Mouse (Mus musculus) gastrocnemius, adult 2 months (tissue): ENCODE data around the gene Vmn2r86. TPM values are rescaled to one million over a fixed set of nuclear protein-coding genes. Genes with fewer than 3 reads are reported as not detected.
"Not testable (repeated sequence)": the region's sequence is repeated elsewhere in the genome, so short reads cannot be mapped to it uniquely, and the experiment has no call there.

Experiments
- DNase-seq: peaks from one replicate; pipeline ENCODE4 v3.0.0; 2022
- H3K27ac ChIP-seq: fragments of 200-600 bp; 2 replicates; pipeline ENCODE4 v1.8.1; 2022; ENCODE audit warnings: mild to moderate bottlenecking
- H3K4me3 ChIP-seq: fragments of 200-600 bp; 2 replicates; pipeline ENCODE4 v1.8.1; 2022; ENCODE audit warnings: mild to moderate bottlenecking, moderate library complexity
- CTCF ChIP-seq: fragments of 200-600 bp; IDR thresholded peaks from 2 replicates; pipeline ENCODE4 v1.8.1; 2022; ENCODE audit warnings: antibody characterized with exemption, mild to moderate bottlenecking, moderate library complexity
- intact Hi-C: fragments of 180-260 bp; cut with DNase I; formaldehyde crosslinking; loops from one replicate; pipeline ENCODE4 v1.15.1; 2025
- long read RNA-seq, 2 experiments: library from polyadenylated mRNA; stranded (forward); transcript quantifications; one replicate each; pipeline ENCODE4 v2.0.0; 2021
- total RNA-seq, 2 experiments: library from RNA; stranded (reverse); gene quantifications; 2 replicates each; pipeline ENCODE4 v1.2.3; 2021

Vmn2r86 gene
- total RNA-seq = not detected
- long read RNA-seq, experiment 1 = 0 reads
- long read RNA-seq, experiment 2 = 0 reads

DNA sequence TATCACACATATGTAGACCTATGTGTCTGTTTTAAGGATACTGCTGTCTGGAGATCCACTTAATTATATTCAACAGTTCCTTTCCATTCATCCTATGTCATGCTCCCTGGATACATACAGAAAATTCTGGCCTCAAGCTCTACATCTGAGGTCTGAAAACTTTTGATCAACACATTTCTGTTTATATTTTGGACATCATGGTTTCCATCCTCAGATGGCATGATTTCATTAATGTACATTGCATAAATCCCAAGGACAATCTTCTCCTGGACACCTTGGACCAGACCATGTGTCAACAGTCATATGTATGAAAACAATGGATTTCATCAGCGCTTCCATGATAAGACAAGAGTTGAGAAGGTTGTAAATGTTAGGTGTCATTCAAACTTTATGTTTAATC is at the start of gene Vmn2r86:
Gene Vmn2r86 (minus strand): TSS at position 101 of the 400 bp plus-strand sequence.
- DNase-seq, intact Hi-C loops, H3K27ac ChIP-seq, H3K4me3 ChIP-seq: not testable (repeated sequence)

DNA sequence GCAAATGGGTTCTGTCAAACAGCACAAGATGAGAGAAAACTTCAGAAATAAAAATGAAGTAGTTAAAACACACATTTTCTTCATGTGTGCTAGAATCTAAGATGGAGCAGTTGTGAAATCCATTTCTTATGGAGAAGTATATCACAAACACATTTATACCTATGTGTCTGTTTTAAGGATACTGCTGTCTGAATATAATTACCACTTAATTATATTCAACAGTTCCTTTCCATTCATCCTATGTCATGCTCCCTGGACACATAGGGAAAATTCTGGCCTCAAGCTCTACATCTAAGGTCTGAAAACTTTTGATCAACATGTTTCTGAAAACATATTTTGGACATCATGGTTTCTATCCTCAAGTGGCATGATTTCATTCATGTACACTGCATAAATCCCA is 41.4 kb upstream of the Vmn2r86 start, which contains the start of gene Vmn2r87:
Gene Vmn2r87 (minus strand): TSS at position 101 of the 400 bp plus-strand sequence.
- no peak for TF ChIP-seq CTCF
- intact Hi-C loops = no loop called here
- Histone ChIP-seq H3K27ac (no peak within 1 kb of the TSS), H3K4me3 (no peak within 1 kb of the TSS)
- no peak for DNase-seq

DNA sequence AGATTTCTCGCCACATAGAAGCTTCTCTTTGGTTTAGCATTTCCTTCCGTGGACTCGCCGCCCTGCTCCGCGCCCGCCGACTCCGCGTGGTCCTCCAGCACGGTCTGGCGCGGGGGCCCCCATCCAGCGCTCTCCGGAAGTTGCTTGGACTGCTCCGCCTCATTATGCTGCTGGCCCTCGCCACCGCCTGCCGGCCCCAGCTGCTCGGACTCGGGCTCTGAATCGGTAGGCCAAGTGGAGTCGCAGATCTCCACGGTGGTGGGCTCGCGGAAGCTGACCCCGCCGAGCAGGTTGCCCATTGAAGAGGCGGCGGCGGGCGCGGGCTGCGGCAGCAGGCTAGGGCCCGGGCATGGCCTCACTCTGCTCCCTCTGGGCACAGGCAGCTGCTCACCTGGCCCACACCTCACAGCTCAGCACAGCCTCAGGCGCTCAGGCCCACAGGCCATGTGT is 14.5 kb upstream of the Vmn2r86 start:
- peak overlapping the region; percentile 62 for H3K4me3 ChIP-seq
- TF ChIP-seq CTCF = no peak
- H3K27ac ChIP-seq = no peak overlapping the region
- peak; percentile 25 for DNase-seq
- intact Hi-C loops = no loop called here

DNA sequence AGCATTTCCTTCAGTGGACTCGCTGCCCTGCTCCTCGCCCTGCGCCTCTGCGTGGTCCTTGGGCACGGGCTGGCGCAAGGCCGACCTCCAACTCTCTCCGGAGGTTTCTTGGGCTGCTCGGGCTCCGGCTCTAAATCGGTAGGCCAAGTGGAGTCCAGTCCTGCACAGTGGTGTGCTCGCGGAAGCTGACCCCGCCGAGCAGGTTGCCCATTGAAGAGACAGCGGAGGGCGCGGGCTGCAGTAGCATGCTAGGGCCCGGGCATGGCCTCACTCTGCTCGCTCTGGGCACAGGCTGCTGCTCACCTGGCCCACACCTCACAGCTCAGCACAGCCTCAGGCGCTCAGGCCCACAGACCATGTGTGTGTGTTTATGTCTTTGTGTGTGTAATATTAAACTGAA is 11.1 kb downstream of the Vmn2r86 start:
- intact Hi-C loops = no loop called here
- no peak for DNase-seq
- H3K27ac ChIP-seq = no peak overlapping the region
- TF ChIP-seq CTCF = no peak
- no peak overlapping the region for H3K4me3 ChIP-seq

DNA sequence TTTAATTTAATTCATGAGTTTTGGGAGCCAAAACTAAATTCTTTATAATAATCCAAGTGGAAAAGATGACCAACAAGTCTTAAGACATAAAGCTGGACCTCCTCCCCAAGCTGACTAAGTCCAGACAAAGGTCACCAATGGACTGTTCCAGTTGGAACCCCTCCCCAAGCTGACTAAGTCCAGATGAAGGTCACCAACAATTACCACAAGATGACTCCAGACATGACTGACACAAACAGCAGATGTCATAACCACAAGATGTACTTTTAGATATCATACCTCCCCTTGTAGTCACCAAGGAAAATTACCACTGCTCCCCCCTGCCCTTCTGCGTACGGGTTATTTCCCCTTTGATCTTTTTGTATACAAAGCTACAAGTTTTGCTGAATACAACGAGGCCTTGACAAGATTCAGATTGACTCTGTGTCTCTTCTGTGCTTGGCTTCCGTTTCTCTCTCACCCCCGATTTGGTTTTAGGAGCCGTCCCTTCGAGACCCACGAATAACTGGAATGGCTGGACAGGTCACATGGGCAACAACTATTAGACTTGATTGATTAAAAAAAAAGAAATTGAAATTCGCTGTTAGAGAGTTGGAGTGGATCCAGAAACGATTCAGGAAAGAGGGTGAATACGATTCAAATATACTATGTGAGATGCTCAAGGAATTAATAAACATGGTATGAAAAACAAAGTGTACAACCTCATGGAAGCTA is 21.5 kb downstream of the Vmn2r86 start:
- H3K27ac ChIP-seq, DNase-seq, H3K4me3 ChIP-seq, intact Hi-C loops: not testable (repeated sequence)

DNA sequence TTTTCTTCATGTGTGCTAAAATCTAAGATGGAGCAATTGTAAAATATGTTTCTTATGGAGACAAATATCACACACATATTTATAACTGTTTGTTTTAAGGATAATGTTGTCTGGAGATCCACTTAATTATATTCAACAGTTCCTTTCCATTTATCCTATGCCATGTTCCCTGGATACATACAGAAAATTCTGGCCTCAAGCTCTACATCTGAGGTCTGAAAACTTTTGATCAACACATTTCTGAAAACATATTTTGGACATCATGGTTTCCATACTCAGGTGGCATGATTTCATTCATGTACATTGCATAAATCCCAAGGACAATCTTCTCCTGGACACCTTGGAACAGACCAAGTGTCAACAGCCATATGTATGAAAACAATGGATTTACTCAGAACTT is 26.2 kb downstream of the Vmn2r86 start, which contains the start of gene Vmn2r85:
Gene Vmn2r85 (minus strand): TSS at position 101 of the 400 bp plus-strand sequence.
- H3K4me3 ChIP-seq, DNase-seq, intact Hi-C loops, H3K27ac ChIP-seq: not testable (repeated sequence)

DNA sequence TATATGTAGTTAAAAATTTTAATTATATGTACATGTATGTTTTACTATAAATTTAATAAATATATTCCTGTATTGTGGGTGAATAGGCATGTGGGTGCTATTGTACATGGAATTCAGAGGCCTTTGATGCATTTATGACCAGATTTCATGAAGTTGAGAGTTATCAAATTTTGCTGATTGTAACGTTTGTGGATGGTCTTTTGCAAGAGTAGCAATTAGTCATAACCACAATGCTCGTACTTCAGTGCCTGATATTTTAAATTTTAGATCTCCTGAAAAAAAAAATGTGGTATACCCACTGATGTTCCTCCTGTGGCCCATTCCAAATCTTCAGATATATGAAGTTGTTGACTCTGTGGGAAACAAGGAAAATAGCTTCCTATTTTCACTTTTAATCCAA is 33.5 kb downstream of the Vmn2r86 start:
- intact Hi-C loops, H3K27ac ChIP-seq, H3K4me3 ChIP-seq, DNase-seq: not testable (repeated sequence)

DNA sequence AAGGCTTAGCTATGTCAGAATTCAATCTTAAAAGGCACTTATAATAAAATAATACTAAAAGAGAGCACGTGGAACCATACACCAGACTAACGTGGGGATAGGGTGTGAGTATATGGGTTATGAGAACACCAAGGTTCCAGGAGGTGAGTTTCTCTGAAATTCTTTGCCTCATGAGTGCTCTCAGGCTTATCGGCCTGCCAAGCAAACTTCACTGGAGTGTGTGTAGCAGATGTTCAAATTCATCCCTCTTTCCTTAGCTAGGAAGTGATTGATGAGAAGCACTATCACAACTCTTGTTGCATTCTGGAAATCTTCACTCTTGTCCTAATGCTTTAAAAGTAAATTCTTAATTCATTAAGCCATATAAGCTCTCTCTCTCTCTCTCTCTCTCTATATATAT is 35.4 kb downstream of the Vmn2r86 start:
- DNase-seq = no peak
- intact Hi-C loops = no loop called here
- Histone ChIP-seq H3K4me3 (no peak overlapping the region), H3K27ac (no peak overlapping the region)
- TF ChIP-seq CTCF = no peak

DNA sequence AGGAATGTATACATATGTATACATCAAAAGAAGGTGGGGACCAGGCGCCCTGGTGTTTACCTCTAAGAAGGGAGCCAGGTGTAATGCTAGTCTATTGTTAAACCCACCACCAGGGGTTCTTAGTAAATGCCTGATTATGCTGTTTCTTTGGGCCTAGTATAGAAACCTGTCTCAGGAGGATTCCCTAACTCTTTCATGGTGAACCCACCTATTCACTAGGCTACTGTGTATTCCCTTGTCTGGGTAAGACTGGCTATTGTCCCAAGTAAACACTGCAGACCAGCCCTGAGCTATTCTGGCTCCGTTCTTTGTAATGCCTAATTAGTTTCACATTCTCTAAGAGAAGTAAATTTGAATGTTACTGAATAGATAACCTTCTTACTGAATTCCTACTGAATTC is 35.9 kb downstream of the Vmn2r86 start:
- DNase-seq, H3K27ac ChIP-seq, H3K4me3 ChIP-seq, intact Hi-C loops: not testable (repeated sequence)

DNA sequence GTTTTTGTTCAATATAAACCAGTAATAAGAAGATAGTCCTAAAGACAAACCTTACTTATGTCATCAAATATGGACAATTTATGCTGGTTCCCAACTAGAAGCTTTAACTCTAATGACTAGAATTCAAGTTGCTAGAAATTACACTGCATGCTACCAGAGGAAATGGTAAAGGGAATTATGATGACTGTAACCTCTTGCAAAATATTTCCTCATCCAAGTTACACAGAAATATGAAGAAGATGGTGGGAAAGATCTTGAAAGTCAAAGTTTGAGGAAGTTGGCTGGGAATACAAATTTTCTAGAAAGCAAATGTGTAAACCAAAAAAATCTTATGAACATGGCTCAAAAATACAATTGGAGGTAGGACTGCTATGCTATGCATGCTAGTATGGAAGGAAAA is 39.5 kb downstream of the Vmn2r86 start:
- intact Hi-C loops, H3K4me3 ChIP-seq, DNase-seq, H3K27ac ChIP-seq: not testable (repeated sequence)

DNA sequence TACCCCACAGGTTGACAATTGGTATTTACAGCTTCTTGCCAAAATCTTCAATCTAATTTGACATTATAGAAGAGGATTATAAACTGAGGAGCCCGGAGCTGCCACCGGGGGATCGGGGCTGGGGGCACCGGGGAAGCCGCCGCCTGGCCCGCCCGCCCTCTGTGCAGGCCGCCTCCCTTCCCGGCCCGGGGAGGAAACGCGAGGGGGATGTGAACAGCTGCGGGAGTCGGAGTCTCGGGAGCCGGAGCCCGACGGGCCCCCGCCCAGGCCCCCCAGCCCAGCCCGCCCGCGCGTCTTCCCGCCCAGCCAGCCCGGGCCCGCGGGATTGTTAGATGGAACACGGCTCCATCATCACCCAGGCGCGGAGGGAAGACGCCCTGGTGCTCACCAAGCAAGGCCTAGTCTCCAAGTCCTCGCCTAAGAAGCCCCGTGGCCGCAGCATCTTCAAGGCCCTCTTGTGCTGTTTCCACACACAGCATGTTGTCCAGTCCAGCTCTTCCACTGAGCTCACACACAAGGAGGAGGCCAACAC is 43.6 kb downstream of the Vmn2r86 start:
- intact Hi-C loops, H3K27ac ChIP-seq, DNase-seq, H3K4me3 ChIP-seq: not testable (repeated sequence)

DNA sequence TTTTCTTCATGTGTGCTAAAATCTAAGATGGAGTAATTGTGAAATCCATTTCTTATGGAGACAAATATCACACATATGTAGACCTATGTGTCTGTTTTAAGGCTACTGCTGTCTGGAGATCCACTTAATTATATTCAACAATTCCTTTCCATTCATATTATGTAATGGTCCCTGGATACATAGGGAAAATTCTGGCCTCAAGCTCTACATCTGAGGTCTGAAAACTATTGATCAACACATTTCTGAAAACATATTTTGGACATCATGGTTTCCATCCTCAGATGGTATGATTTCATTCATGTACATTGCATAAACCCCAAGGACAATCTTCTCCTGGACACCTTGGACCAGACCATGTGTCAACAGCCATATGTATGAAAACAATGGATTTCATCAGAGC is 61.6 kb downstream of the Vmn2r86 start, which contains the start of gene Vmn2r84:
Gene Vmn2r84 (minus strand): TSS at position 101 of the 400 bp plus-strand sequence.
- H3K4me3 ChIP-seq = no peak within 1 kb of the TSS
- intact Hi-C loops = no loop called here
- DNase-seq = no peak
- H3K27ac ChIP-seq = no peak within 1 kb of the TSS
- TF ChIP-seq CTCF = no peak

Other genes with a start within 250 kb of the Vmn2r86 start
- gene Olfr827, start 241.6 kb downstream of the Vmn2r86 start, total RNA-seq = not detected
- gene Neurod4, start 175.8 kb downstream of the Vmn2r86 start, total RNA-seq = not detected
- under 1 TPM; 0.28 to 0.59 TPM for gene Tespa1, start 133.2 kb downstream of the Vmn2r86 start, total RNA-seq
- gene Vmn2r84, start 61.7 kb downstream of the Vmn2r86 start, total RNA-seq = not detected
- gene Vmn2r85, start 26.3 kb downstream of the Vmn2r86 start, total RNA-seq = not detected
- gene Vmn2r87, start 41.3 kb upstream of the Vmn2r86 start, total RNA-seq = not detected